Mouse (Mus musculus) lung, adult 2 months (tissue): ENCODE measurements around the gene Grip1. TPM values are rescaled to one million over a fixed set of nuclear protein-coding genes. Genes with fewer than 3 reads are reported as not detected.
A peak's percentile ranks its signal among the peaks of the same experiment; 100 is the strongest.

Experiments used
- DNase-seq: peaks from one replicate; pipeline ENCODE4 v3.0.0; 2022
- H3K4me1 ChIP-seq: fragments of 200-500 bp; 2 replicates; pipeline ENCODE4 v1.6.1; 2011; ENCODE audit warnings: low read length; ENCODE audit not compliant: control insufficient read depth, insufficient read depth
- H3K4me3 ChIP-seq: fragments of 200-500 bp; replicated peaks from 2 replicates; pipeline ENCODE3; 2011; ENCODE audit warnings: low read depth, mild to moderate bottlenecking, control low read depth, low read length; ENCODE audit errors: extremely low read depth
- CTCF ChIP-seq: fragments of 200-500 bp; IDR thresholded peaks from 2 replicates; pipeline ENCODE4 v1.5.1; 2011; ENCODE audit warnings: mild to moderate bottlenecking, low read length, control low read depth; ENCODE audit not compliant: insufficient read depth
- POLR2A ChIP-seq: fragments of 200-500 bp; IDR thresholded peaks from 2 replicates; pipeline ENCODE4 v1.6.1; 2011; ENCODE audit warnings: low read depth, mild to moderate bottlenecking, control low read depth, low read length, borderline replicate concordance; ENCODE audit errors: extremely low read depth
- WGBS: fragments of 180-500 bp; shearing (Covaris S2); methylation state at CpG from one replicate; pipeline ENCODE4 v1.1.7; 2018; 5-methylcytosine and 5-hydroxymethylcytosine counted together
- polyA plus RNA-seq: library from polyadenylated mRNA; depleted of rRNA; stranded (reverse); fragments of >200 nt; gene quantifications from 2 replicates; pipeline ENCODE4 v1.2.3, GENCODE M21; 2012

Grip1 gene
- polyA plus RNA-seq, 1 experiment = 1.3 TPM

DNA sequence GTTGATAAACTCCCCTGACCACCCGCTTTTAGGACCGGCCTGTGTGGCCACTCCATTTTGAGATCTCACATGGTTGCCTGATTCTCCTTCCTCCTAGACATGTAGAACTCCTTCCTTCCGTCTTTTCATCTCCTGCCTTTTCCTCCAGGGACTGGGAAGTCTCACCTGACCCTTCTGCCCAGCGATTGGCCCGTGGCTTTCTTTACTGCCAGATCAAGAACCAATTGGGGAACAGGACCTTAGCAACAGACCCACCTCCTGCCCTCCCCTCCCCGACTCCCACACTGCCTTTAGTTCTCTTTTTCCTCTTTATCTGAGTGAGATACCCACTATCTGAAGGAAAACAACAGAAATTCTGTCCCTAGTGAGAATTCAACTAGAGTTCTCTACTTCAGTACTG, 180.9 kb downstream of the Grip1 start:
- Histone ChIP-seq H3K4me3 (no peak overlapping the region), H3K4me1 (no peaks in the 10 kb centered on the region)
- no peak for TF ChIP-seq CTCF
- TF ChIP-seq POLR2A = no peak
- DNase-seq = peak; percentile 5
- WGBS = 35% methylated on average over 6 of the region's 6 CpGs

GRCm38 (mm10) chr10:119640534-119640933, 186.9 kb downstream of the Grip1 start:
- no peak overlapping the region for H3K4me3 ChIP-seq
- H3K4me1 ChIP-seq = no peaks in the 10 kb centered on the region
- TF ChIP-seq CTCF (no peak), POLR2A (no peak)
- WGBS = 61% methylated on average over 10 of the region's 10 CpGs
- DNase-seq = no peak

DNA sequence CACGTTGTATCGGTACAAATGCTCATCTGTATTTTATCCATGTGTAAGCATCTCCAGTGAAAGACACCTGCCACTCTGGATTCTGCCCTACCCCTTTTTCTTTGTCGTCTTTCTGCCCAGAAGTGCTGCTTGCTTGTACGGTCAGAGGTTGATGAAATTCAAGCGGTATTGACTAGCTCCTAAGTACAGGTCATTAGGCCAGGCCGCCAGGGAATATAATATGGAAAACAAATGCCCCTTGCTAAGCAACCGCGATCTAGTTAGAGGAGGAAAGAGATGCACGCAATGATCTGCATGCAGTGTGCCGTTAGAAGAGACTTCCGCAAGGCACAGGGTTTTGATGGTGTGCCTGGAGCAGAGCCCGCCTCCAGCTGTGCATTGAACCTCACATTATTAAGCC, 187.4 kb downstream of the Grip1 start:
- Histone ChIP-seq H3K4me3 (no peak overlapping the region), H3K4me1 (no peaks in the 10 kb centered on the region)
- no peak for DNase-seq
- no peak for TF ChIP-seq POLR2A
- TF ChIP-seq CTCF = no peak
- WGBS = 83% methylated on average over 12 of the region's 12 CpGs

DNA sequence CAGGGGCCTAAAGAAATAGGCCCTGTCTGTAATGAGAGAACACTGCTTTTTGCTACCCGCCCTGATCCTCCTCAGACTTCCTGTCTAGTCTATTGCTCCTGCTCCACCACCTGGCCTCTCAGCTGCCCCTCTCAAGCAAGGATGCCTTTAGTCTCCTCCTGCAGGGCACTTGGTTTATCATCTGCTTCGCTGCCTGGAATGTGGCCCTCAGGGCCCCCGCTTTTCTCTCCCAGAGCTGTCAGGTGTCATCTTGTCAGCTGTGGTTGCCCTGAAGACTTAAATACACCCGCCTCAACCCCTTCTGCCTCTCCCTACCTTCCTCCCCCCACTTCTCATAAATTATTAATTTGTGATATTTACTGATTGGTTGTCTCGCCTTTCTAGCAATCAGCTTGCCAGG, 190.7 kb downstream of the Grip1 start:
- no peak overlapping the region for H3K4me3 ChIP-seq
- WGBS = 62% methylated on average over 5 of the region's 5 CpGs
- H3K4me1 ChIP-seq = no peaks in the 10 kb centered on the region
- no peak for DNase-seq
- TF ChIP-seq POLR2A (no peak), CTCF (no peak)

DNA sequence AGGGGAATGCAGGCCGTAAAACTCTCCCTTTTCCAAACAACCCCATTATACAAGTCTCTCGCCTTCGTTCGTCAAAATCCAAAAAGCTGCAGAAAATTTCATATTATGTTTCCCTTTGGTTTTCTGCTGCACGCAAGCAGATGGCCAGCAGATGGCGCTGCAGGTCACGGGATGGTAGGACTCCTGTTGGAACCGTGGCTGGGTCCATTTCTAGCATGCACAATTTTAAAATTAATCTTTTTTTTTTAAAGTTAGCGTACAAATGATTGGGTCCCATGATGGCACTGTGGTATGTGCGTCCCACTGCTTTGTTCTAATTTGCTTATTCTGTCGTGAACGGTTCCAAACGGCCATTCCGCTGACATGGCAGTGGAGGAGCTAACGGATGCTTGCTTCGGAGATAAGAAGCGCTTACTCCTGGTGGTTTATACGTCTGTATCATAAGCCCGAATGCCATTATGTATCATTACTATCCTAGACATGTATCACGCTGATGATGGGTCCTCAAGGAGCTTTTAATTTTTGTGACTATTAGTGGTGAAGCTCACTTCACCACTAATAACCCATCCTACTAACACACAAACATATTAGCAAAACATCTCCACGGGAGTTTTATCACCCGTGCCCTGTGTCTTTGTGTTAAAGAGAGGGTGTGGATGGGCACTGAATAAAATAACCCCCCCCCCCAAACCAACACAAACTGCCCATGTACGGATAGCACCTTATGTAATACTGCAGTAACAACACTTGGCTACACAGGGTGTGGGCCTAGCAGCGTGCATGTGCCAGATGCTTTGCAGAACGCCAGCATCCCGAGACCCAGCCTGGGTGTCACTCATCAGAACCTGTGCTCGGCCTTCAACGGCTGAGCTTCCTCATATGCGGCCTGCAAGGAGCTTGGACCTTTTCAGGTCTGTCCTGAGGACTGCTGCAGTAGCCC, 193.1 kb downstream of the Grip1 start:
- Histone ChIP-seq H3K4me3 (no peak overlapping the region), H3K4me1 (no peaks in the 10 kb centered on the region)
- peak; percentile 41 for DNase-seq
- peak; percentile 88 for TF ChIP-seq CTCF
- no peak for TF ChIP-seq POLR2A
- 58% methylated on average over 29 of the region's 29 CpGs for WGBS

GRCm38 (mm10) chr10:119660677-119661353, 207.2 kb downstream of the Grip1 start:
- DNase-seq = no peak
- TF ChIP-seq POLR2A (no peak), CTCF (no peak)
- 46% methylated on average over 7 of the region's 7 CpGs for WGBS
- H3K4me1 ChIP-seq = no peaks in the 10 kb centered on the region
- H3K4me3 ChIP-seq = no peak overlapping the region

GRCm38 (mm10) chr10:119663586-119663985, 210.0 kb downstream of the Grip1 start:
- 84% methylated on average over 9 of the region's 9 CpGs for WGBS
- Histone ChIP-seq H3K4me3 (no peak overlapping the region), H3K4me1 (no peaks in the 10 kb centered on the region)
- no peak for DNase-seq
- TF ChIP-seq POLR2A (no peak), CTCF (no peak)

DNA sequence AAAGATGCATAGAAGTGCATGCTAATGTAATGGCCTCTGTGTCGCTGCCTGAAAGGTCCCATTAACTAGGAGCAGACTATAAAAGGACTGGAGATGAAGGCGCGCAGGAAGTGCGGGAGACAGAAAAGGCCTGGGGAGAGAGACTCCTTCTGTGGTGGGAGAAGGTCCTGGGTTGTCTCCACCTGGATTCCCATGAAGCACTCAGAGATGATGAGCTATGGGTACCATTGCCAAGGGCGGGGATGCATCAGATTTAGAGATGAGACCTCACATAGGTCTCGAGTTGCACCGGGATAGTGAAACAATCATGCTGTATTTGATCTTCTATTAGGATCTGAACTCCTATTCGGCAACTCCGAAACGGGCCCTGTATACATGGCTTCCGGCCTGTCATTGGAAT, 212.8 kb downstream of the Grip1 start:
- TF ChIP-seq POLR2A = no peak
- TF ChIP-seq CTCF = no peak
- WGBS = 76% methylated on average over 11 of the region's 11 CpGs
- Histone ChIP-seq H3K4me3 (no peak overlapping the region), H3K4me1 (no peaks in the 10 kb centered on the region)
- DNase-seq = no peak

DNA sequence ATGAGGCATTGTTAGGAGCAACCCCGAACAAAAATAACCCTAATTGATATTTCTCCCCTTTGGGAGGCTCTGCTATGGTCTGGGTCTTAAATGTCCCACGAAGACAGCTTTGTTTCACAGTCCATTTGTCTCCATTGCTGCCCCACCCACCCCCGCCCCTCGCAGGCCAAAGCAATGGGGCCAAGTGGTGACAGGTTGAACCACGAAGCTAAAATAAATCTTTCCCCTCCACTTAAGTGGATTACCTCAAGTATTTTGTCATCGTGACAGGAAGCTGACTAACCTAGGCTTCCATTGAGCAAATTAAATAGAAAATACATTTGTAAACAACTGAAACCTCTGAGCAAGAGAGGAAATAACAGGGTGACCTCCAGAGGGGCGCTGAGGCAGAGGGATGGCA, 216.8 kb downstream of the Grip1 start:
- DNase-seq = no peak
- H3K4me3 ChIP-seq = no peak overlapping the region
- no peaks in the 10 kb centered on the region for H3K4me1 ChIP-seq
- 21% methylated on average over 7 of the region's 7 CpGs for WGBS
- no peak for TF ChIP-seq CTCF
- no peak for TF ChIP-seq POLR2A

DNA sequence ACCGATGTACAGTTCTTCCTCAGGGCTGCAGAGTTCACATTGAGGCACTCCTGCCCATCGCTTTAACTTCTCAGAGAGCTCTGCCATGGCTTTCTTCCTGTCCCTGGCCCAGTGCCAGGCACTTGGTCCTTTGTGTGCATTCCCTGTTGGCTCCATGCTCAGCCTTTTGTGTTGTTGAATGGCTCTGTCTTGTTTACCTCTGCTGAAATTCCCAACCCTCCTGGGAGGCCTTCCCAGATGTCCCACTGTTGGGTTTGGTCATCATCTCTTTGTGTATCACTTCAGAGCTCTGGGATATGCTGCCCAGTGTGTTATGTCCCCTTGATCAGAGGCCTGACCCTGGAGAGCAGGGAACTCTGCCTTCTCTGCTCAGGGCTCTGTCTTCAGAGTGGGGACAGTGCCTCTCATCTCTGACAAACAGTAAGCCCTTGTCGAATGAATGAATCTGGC, 230.8 kb downstream of the Grip1 start:
- TF ChIP-seq CTCF (no peak), POLR2A (no peak)
- Histone ChIP-seq H3K4me3 (no peak overlapping the region), H3K4me1 (no peaks in the 10 kb centered on the region)
- DNase-seq = no peak
- WGBS = 42% methylated on average over 3 of the region's 3 CpGs
